Mouse (Mus musculus): Measurements from ENCODE around the gene Krt24. TPM values are rescaled to one million over a fixed set of nuclear protein-coding genes. Genes with fewer than 3 reads are reported as not detected.

The Krt24 gene
- polyA plus RNA-seq, 1 experiment from 2014 or later, result 2.9 TPM

DNA sequence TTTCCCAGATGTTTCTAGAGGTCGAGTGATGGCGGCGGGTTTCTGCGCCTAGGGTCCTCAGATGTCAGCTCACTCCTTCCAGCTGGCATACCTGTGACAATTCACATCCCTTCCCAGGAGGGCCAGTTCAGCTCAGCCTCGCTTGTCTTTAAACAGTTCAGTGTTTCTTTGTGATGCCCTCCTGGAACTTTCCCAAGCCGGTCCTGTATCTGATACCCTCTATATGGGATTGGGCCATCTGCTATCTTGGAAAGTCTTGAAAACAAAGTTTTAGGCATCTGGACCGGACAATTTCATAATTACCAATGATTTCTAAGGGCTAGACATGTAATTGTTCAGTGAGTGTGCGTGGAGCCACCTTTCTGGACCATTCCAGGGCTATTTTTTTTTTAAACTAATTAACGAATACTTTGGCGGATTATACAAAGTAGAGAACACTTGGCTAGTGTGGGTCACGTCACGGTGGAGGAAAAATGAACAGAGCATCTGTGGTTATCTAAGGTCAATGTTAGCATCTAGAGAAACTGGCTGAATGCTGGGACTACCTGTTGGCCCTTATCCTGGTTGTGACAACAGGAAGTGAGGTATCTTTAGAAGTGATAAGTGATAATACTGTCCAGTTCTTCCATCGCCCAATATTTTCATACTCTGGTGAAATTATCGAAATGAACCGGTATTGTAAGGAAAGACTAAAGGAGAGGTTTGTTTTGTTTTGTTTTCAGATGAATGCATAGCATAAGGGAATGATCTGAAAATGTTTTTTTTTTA lies 53.8 kb downstream of the Krt24 start:
- no peaks in the 10 kb centered on the region for H3K9me3 ChIP-seq (replicated peaks)
- peaks cover 13% of the 10 kb centered on the region for H3K36me3 ChIP-seq
- ATAC-seq (ENCODE audit: insufficient number of reproducible peaks, low FRiP score, low TSS enrichment, low read depth), result no peak
- peaks cover 16% of the 10 kb centered on the region for H3K4me1 ChIP-seq
- WGBS, result 23% methylated on average over 15 of the region's 15 CpGs
- peak overlapping the region; percentile 94 for H3K9ac ChIP-seq
- H3K4me2 ChIP-seq (replicated peaks), result peak overlapping the region; percentile 64
- H3K27ac ChIP-seq (replicated peaks), result peak overlapping the region; percentile 99
- H3K27me3 ChIP-seq, result no peaks in the 10 kb centered on the region
- H3K4me3 ChIP-seq (replicated peaks), result peak overlapping the region; percentile 88

DNA sequence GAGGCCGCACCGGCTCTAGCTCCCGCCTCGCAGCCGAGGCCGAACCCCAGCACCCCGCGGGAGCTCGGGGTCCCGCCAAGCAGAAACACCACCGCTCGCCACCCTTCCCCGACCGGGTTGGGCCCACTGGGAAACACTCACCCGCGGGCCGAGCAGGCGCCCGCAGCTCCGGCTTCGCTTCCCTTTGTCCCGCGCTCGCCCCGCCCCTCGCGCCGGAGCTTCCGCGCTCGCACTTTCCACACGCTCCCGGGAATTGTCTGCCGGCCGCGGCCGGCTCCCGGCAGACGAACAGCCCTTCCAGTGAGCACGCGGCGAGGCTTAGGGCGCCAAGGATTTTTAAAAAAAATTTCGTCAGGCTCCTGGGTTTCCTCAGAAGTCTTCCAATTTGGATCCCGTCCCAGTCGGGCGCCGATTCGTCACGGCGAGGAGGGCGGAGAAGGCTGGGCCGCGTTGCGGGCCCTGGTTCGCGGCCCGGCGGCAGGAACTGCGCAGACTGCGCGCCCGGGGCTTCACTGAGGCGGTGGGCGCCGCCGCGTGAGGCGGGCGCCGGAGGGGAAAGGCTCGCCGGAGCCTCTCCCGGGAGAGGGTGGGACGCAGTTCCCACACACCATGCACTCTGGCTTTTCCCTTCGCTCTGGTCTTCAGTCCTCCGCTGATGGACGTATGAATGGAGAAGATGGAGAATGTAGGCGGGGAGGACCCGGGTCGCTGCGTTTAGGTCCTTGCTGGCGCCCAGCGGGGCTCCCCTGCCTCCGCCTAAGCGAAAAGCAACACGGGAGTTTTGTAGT lies 54.6 kb downstream of the Krt24 start, which contains the start of gene Smarce1:
TSS of gene Smarce1 (minus strand) at position 757 of the 788 bp plus-strand sequence.
- under 1% methylated on average over 87 of the region's 87 CpGs for WGBS
- ATAC-seq (ENCODE audit: insufficient number of reproducible peaks, low FRiP score, low TSS enrichment, low read depth), result peak; percentile 87
- H3K27ac ChIP-seq (replicated peaks), result peak within 1 kb of the TSS; percentile 99
- no peaks in the 10 kb centered on the region for H3K27me3 ChIP-seq
- H3K4me2 ChIP-seq (replicated peaks), result peak within 1 kb of the TSS; percentile 64
- peaks cover 18% of the 10 kb centered on the region for H3K36me3 ChIP-seq
- H3K4me1 ChIP-seq, result peaks cover 16% of the 10 kb centered on the region
- peak within 1 kb of the TSS; percentile 94 for H3K9ac ChIP-seq
- no peaks in the 10 kb centered on the region for H3K9me3 ChIP-seq (replicated peaks)
- H3K4me3 ChIP-seq (replicated peaks), result peak within 1 kb of the TSS; percentile 88

Other genes starting within 250 kb of the Krt24 start
- 1,352 and 1,417 TPM in 2 replicates for gene Igfbp4, start 244.0 kb downstream of the Krt24 start, polyA plus RNA-seq (2015; fragmentation: Nextera tagmentation; extraction: Ambion mirVana)
- gene Tns4, start 196.0 kb downstream of the Krt24 start, polyA plus RNA-seq (2015; fragmentation: Nextera tagmentation; extraction: Ambion mirVana), result 2.7 and 2.8 TPM in 2 replicates
- 0.57 and 0.59 TPM in 2 replicates for gene Ccr7, start 130.2 kb downstream of the Krt24 start, polyA plus RNA-seq (2015; fragmentation: Nextera tagmentation; extraction: Ambion mirVana)
- 228 and 240 TPM in 2 replicates for gene Smarce1, start 54.2 kb downstream of the Krt24 start, polyA plus RNA-seq (2015; fragmentation: Nextera tagmentation; extraction: Ambion mirVana)
- gene Krt222, start 41.2 kb downstream of the Krt24 start, polyA plus RNA-seq (2015; fragmentation: Nextera tagmentation; extraction: Ambion mirVana), result 0.71 and 0.79 TPM in 2 replicates
- 26.1 and 71.3 TPM in 2 replicates for gene Krt25, start 37.7 kb upstream of the Krt24 start, polyA plus RNA-seq (2015; fragmentation: Nextera tagmentation; extraction: Ambion mirVana)
- gene Krt26, start 52.7 kb upstream of the Krt24 start, polyA plus RNA-seq (2015; fragmentation: Nextera tagmentation; extraction: Ambion mirVana), result 1.6 and 1.7 TPM in 2 replicates
- gene Krt27, start 65.8 kb upstream of the Krt24 start, polyA plus RNA-seq (2015; fragmentation: Nextera tagmentation; extraction: Ambion mirVana), result 44.9 and 72.2 TPM in 2 replicates
- 19.5 and 36.8 TPM in 2 replicates for gene Krt28, start 89.6 kb upstream of the Krt24 start, polyA plus RNA-seq (2015; fragmentation: Nextera tagmentation; extraction: Ambion mirVana)
- gene Krt10, start 104.1 kb upstream of the Krt24 start, polyA plus RNA-seq (2015; fragmentation: Nextera tagmentation; extraction: Ambion mirVana), result 506 and 568 TPM in 2 replicates
- 0.24 and 0.88 TPM in 2 replicates for gene Krt12, start 137.0 kb upstream of the Krt24 start, polyA plus RNA-seq (2015; fragmentation: Nextera tagmentation; extraction: Ambion mirVana)
- 0.55 and 0.58 TPM in 2 replicates for gene Krt20, start 152.9 kb upstream of the Krt24 start, polyA plus RNA-seq (2015; fragmentation: Nextera tagmentation; extraction: Ambion mirVana)
- 37.0 and 46.2 TPM in 2 replicates for gene Krt23, start 207.9 kb upstream of the Krt24 start, polyA plus RNA-seq (2015; fragmentation: Nextera tagmentation; extraction: Ambion mirVana)
- 0.16 and 0.35 TPM in 2 replicates for gene Krt39, start 236.1 kb upstream of the Krt24 start, polyA plus RNA-seq (2015; fragmentation: Nextera tagmentation; extraction: Ambion mirVana)

Measured in embryonic facial prominence, embryonic 15.5 days (tissue).